Mouse (Mus musculus): Measurements from ENCODE around the gene Hist3h2ba. TPM values are rescaled to one million over a fixed set of nuclear protein-coding genes. Genes with fewer than 3 reads are reported as not detected.

Gene Hist3h2ba
- 1 to 10 TPM; 1.8 to 2.3 TPM for total RNA-seq (2021)

DNA sequence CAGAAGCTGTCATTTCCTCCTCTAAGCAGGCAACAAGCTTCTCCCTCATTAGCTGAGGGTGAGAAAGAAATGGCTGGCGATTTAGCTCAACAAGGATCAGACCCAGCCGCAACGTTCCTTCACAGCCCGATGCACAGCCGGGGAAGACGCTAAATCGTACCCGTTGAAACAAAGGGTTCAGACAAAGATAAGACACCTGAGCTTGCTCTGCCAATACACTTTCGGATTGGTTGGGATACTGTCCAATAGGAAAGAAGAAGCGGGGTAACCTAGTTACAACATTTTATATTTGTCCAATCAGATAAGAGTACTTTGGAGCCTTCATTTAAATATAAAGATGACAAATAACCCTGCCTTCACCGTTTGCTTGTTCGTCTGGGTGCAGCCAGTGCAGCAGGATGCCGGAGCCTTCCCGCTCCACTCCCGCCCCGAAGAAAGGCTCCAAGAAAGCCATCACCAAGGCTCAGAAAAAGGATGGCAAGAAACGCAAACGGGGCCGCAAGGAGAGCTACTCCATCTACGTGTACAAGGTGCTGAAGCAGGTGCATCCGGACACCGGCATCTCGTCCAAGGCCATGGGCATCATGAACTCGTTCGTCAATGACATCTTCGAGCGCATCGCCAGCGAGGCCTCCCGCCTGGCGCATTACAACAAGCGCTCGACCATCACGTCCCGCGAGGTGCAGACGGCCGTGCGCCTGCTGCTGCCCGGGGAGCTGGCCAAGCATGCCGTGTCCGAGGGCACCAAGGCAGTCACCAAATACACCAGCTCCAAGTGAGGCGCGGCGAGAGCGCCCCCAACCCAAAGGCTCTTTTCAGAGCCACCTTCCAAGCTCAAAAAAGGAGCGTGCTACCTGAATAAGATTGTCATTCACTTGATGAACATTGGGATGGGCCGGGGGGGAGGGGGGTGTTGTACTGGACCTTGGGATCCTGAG is at the start of gene Hist3h2ba:
Gene Hist3h2ba, plus strand, starts transcription at position 379 of the 938 bp plus-strand sequence.
- DNase-seq (ENCODE audit: low spot score), result no peak
- intact Hi-C loops (cut with DNase I), result no loop called here

DNA sequence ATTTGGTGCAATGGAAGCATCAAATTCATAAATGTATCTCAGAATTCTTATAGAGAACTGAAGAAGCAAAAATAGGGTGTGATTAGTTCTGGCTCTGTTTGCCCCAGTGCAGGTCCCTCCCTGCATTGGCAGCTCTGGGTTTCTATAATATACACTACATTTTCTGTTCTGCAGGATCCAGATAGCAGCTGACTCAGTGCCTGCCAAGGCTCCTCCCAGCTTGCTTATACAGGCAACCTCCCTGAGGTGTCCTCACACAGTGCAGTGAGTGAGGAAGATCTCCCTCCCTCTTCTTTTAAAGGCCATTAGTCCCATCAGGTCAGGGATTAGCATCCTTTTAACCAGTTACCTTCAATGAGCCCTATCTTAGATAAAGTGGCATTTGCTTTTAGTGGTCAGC is 47.6 kb upstream of the Hist3h2ba start:
- intact Hi-C loops (cut with DNase I), result no loop called here
- DNase-seq (ENCODE audit: low spot score), result no peak

DNA sequence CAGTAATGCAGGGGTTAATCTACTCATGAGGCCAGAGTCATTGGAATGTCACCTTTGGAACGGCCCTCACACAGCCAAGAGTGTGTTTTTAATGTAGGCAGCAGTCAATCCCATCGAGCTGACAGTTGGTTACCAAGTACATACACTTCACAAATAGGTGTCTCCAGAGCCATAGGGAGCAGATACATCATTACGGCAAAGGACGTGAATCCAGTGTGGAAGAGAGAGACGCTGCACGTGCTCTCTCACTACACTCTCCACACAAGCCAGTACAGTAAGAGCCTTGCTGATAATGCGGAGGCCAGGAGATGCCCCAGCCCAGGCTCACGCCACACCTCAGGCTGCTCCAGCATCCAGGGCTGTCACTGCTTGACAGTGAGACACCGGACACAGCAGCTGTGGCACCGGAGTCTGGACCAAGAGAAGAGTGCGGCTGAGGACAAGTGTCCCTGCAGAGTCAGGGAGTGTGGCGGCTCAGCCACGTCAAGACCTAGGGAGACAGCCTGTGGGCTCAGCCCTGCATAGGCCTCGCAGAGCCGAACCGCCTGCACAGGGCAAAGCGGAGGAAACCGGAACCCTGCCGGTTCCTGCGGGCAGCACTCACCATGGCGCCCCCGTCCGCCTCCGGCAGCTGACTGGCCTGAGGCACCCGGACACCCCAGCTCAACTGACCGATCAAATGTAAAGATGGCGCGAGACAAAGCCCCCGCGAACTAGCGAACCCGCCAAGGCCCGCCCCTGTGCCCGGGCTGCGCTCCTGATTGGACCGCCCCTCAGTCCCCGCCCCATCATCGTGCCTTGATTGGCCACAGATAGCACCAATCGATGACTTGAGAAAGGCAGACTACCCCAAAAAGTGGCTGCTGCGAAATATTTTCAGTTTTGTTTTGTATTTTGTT is 45.0 kb upstream of the Hist3h2ba start, which contains the start of gene Zfp39:
Gene Zfp39, minus strand, starts transcription at position 715 of the 899 bp plus-strand sequence.
- DNase-seq (ENCODE audit: low spot score), result peak; percentile 95
- intact Hi-C loops (cut with DNase I), result no loop called here

DNA sequence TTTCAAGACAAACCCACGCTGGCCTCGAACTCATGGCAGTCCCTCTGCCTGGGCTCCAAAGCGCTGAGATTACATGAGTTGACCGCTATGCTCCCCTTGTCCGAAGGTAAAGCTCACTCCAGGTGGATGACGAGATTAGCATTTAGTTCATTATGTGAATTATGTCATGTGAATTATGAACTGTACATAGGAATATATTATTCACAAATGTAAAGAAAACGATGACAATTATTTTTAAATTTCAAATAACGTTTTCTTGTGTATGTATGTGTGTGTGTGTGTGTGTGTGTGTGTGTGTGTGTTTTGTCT is 44.4 kb upstream of the Hist3h2ba start:
- no peak for DNase-seq (ENCODE audit: low spot score)
- intact Hi-C loops (cut with DNase I), result no loop called here

DNA sequence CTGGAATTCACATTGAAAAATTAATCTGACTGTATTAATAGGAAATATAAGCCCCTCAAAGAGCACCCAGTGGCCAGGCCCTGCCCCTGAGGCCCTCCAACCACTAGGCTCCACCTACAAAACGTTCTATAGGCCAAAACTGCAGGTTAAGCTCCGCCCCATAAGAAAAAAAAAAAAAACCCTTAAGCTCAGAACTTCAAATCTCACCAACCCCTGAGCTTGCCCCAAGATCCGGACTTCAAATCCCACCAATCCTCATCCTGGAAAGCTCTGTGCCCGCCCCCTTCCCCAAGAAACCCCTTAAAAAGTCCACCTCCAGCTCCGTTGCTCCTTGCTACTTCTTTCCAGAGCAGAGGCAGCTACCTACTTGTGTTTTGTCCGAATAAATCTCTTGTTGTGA is 43.9 kb upstream of the Hist3h2ba start:
- DNase-seq (ENCODE audit: low spot score), result no peak
- intact Hi-C loops (cut with DNase I), result no loop called here

DNA sequence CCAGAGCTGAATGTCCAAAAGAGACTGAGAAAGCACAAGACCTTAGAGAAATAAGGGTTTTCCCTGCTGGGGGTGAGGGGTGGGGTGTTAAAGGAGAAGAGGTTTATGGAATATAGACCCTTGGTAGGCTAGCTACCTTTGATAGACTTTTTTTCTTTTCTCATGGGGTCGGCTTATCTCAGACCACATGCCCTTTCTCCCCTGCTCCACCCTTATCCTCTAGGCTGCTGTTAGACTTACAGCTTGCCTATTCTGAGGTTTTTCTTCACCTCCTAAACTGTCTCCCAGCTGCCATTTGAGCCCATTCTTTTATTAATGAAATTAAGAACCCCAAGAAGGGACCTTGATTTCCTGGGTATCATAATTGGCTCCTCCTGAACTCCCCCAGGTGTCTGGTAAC is 34.9 kb upstream of the Hist3h2ba start:
- intact Hi-C loops (cut with DNase I), result no loop called here
- DNase-seq (ENCODE audit: low spot score), result no peak

DNA sequence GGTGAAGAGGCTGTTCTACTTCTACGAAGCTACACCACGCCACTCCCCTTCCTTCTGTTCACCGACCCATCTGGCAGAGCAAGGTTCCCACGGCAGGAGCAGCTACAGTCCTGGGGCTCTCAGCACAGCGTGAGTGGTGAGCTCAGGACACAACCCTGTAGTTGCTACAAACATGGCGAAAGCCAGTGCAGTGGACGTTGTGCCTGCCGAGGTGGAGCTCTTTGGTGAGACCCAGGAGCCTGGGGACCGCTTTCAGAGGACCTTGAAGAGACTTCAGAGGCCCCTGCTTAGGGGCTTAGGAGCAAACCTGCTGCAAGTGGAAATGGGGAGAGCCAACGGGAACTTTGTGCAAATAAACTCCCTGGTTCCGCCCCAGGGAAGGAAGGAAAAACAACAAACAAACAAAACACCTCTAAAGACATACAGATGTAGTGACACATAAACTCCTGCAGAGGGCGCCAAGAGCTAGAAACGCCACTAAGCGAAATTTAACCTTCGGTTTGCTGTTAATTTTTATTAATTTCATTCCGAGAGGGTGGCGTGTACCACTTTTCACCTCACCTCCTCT is 34.2 kb upstream of the Hist3h2ba start:
- intact Hi-C loops (cut with DNase I), result no loop called here

DNA sequence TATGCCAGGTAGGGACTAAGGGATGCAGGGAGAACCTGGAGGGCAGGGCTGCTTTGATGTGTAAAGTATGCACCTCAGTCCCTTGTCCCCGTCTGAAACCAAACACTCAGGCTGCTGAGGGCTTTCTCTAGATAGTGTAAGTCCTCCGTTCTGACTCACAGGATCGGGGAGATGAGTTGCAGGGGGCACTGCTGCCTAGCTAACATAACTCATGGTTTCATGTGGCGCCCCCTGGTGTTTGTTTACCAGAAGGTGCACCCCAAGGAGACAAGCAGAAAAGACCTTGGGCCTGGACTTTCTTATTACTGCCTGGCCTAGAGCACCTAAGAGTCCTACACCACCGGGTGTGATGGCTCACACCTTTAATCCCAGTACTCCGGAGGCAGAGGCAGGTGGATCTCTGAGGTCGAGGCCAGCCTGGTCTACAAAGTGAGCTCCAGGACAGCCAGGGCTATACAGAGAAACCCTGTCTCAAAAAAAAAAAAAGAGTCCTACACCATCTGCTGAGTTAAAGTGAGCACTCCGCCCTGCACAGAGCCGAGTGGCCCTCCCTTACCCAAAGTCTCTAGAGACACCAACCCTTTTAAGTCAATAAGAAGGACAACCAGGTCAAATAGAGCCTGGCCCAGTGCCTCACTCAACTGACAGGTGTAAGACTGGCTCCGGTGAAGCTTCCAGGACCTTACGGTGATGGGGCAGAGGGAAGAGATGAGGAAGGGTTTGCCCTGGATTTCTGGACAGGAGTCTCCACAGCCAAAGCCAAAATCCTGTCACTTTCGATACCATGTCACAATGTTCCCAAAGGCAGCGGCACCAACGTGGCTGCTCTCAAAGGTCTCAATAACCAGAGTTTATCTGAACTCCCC is 31.6 kb upstream of the Hist3h2ba start:
- no peak for DNase-seq (ENCODE audit: low spot score)
- intact Hi-C loops (cut with DNase I), result no loop called here

More for the DNA sequence above, 34.2 kb upstream of the Hist3h2ba start:
- DNase-seq (ENCODE audit: low spot score), result no peak

DNA sequence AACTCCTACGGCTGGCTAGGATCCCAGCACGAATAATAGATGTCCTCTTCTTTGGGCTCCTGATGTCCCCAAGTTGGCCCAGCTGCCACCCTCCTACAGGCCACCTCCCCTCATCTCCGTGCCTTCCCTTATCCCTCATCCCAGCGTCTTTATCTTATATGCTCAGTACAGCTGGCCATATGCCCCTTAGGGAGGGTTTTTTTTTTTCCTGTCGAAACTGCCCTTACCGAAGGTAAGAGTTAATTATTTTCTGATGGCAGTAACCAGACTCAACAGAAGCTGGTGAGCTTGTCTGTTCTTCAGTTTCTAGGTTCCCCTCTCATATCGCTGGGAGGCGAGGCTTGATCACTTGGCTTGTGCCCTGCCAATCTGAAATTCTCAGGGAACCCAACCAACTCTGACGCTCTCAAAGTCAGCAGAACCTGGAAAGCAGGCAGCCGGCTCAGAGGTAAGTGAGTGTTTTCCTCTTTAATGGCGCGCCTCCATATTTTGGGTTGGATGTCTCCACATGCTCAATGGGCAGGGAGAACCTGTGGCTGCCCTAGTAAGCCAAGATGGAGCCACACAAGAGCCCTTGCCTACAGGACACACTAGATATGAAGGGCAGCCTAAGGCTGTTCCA is 30.9 kb upstream of the Hist3h2ba start, which contains the start of gene Btnl10:
Gene Btnl10, plus strand, starts transcription at position 164 of the 622 bp plus-strand sequence.
- intact Hi-C loops (cut with DNase I), result no loop called here
- DNase-seq (ENCODE audit: low spot score), result no peak

DNA sequence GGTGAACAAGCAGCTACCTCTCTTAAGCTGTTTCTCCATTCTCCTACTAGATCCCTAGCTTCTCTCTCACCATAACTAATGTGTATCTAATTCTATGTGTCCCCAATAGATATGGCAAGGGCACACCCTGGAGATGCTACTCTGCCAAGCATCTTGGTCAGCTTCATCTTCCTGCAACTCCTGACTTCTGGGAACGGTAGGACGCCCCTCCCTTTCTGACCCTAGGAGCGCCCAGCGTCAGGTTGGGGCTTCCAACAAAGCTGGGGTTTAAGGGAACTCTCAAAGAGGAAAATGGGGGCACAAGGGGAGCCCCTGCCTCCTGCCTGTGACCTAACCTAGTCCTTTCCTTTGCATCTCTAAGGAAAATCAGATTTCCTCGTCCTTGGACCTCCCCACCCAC is 30.0 kb upstream of the Hist3h2ba start:
- intact Hi-C loops (cut with DNase I), result no loop called here
- no peak for DNase-seq (ENCODE audit: low spot score)

DNA sequence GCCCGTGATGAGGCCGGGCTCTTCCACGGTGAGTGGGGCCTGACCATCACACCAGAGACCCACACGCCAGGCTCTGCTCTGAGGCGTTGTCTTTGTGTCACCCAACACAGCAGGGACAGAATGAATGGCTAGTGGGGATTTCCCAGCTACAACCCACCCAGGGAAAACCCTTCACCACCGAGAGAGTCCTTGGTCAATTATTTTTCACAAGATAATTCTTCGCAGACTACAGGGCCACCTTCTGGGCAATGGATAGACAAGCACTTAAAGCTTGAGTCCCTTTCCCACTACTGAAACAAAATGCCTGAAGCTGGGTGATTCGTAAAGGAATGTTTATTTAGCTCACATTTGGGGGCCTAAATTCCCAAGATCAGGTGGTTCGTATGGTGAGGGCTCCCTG is 26.3 kb upstream of the Hist3h2ba start:
- no peak for DNase-seq (ENCODE audit: low spot score)
- intact Hi-C loops (cut with DNase I), result no loop called here

DNA sequence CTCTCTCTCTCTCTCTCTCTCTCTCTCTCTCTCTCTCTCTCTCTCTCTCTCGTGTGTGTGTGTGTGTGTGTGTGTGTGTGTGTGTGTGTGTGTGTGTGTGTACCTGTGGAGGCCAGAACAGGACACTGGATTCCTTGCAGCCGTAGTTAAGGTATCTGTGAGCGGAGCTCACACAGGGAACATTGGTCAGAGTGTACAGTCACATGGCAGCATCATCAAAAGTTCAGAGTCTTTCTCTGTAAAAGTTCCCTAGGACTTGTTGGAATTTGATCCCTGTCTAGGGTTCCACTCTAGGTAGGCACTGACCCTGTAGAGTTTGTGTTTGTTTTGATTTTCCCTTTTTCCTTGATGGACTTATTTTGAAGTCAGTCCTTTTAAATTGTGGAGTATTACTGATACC is 22.1 kb upstream of the Hist3h2ba start:
- intact Hi-C loops (cut with DNase I), result no loop called here
- DNase-seq (ENCODE audit: low spot score), result no peak

DNA sequence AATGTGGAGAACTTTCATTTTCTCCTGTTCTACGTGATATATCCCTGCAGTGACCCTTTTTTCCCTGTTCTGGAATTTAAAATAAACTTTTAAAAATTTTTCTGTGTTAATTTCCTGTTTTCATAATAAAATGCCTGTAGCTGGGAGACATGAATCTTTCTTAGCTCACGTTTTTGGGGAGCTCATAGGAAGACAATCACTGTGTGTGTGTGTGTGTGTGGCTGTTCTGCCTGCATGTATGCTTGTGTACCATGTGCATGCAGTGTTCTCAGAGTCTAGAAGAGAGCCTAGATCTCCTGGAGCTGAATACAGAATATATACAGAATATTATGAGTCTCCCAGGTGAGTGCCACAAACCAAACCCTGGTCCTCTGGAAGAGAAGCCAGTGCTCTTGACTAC is 21.7 kb upstream of the Hist3h2ba start:
- DNase-seq (ENCODE audit: low spot score), result no peak
- intact Hi-C loops (cut with DNase I), result no loop called here

DNA sequence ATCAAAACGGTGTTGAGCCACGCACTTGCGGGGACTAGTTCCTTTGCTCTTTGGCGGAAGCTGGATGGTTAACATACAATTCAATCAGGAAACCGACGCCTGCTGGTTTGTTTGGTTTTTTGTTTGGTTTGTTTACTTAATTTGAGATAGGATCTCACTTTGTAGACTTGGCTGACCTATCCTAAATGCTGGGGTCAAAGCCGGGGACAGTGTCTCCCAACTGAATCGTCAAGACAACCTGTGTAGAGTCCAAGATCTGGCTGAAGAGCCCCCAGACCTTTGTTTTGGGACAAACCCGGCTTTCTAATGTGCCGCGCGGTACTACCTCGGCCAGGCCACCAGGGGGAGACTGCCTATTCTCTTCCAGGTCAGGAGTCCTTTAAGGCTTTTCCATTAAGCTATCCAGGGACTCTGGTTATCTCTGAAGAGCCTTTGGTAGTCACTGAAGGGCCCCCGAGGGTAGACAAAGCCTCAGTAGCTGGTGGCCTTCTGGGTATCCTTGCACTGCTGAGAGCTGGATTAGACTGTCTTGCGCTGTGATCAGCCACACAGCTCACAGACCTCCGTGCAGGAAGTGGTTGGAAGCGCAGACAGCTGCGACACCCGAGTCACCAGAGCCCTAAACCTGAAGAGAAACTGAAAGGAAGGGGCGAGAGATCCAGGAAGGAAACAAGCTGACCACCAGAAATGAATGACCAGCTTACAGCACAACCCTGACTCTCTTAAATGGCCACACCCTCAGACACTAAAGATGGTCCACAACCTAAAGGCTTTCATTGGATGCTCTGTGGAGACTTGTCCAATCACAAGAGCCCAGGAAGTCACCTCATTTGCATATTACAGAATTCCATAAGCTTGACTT is 20.7 kb upstream of the Hist3h2ba start:
- no peak for DNase-seq (ENCODE audit: low spot score)
- intact Hi-C loops (cut with DNase I), result no loop called here

DNA sequence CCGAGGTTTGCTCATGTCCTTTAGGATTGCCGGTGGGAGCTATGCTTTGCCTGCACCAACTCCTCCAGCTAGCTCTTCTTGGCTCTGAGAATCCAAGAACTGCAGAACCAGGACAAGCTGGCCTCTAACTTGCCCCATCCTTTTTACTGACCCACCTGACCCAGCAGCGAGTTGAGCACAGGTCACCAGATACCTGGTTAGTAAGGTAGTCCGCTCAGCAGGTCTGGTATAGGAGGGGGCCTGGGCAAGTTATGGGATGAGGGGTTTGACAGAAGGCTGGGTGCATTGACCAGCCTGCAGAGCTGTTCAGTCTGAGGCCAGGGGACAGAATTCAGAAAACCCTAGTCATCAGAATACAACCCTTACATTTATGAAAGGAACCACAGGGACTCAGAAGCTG is 19.7 kb upstream of the Hist3h2ba start:
- DNase-seq (ENCODE audit: low spot score), result no peak
- intact Hi-C loops (cut with DNase I), result no loop called here

DNA sequence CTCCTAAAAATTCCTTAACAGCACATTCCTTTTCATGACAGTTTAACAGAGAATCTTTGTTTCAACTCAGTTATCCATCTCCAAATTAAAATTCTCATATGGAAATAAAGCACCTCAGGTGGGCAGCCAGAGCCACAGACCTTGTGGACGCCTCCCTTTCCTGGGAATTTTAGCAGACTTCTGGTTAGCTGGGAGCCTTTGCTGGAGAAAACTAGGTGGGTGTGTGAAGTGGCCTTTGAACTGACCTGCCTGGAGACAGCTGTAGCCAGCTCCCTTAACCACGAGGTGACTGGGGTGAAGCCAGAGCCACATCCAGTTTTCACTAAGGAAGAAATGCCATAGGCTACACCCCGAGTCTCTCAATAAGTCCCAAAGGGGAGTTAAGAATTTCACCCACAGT is 19.1 kb upstream of the Hist3h2ba start:
- no peak for DNase-seq (ENCODE audit: low spot score)
- intact Hi-C loops (cut with DNase I), result loop anchor here (10.0 kb wide), 1 partner anchor 365 kb away; the partner anchor contains the start of gene Wnt3a

DNA sequence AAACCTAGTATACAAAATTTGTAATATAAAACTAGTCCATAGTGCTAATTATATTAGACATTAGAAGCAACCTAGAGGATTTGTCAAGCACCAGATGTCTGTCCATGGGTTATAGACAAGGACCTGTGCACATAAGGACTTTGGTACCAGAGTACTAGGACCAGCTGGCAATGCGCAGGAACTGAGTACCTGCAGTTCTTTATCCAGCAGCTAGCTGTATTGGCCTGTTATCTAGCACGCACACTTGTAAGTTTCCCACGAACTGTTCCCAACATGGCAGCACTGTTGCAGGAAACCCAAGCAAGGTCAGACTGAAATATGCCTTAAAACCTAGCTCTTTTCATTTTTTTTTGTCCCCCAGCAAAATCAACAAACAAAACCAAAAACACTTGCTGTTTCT is 18.5 kb upstream of the Hist3h2ba start:
- DNase-seq (ENCODE audit: low spot score), result no peak
- intact Hi-C loops (cut with DNase I), result loop anchor here (10.0 kb wide), 1 partner anchor 365 kb away; the partner anchor contains the start of gene Wnt3a

DNA sequence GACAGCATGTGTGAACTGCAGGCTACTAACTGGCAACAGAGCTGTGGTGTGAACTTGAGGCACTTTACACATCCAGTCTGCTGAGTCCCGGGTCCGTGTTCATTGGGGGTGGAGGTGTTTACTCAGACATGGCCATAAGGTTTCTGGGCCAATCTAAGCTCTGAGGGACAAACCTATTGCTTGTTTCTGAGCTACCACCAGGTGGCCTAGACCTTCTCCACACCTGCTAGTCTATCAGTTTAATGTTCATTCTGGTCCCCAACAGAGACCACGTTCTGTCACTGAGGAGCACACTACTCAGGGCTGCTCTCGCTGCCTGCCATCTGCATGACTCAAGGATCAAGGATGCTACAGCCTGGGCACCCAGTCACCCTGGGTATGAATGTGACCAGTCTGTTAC is 17.1 kb upstream of the Hist3h2ba start:
- no peak for DNase-seq (ENCODE audit: low spot score)
- intact Hi-C loops (cut with DNase I), result loop anchor here (10.0 kb wide), 1 partner anchor 363 kb away; the partner anchor contains the start of gene Wnt3a

All from heart, postnatal 25 days (tissue).